Mouse (Mus musculus): ENCODE measurements around the gene Sh2d5.

- TF ChIP-seq POLR2A (IDR thresholded peaks at IDR 0.05; ENCODE audit: low read depth, low read length) (no peak), CTCF (conservative IDR thresholded peaks at IDR 0.05; ENCODE audit: insufficient read depth, insufficient read length, low read depth, low read length) (no peak)
Measured at GRCm38 (mm10) chr4:138215671-138216199, 34.5 kb upstream of the Sh2d5 start.
